Mouse (Mus musculus): Measurements from ENCODE around the gene Ubxn2a. TPM values are rescaled to one million over a fixed set of nuclear protein-coding genes. Genes with fewer than 3 reads are reported as not detected.
"Not testable (repeated sequence)": the region's sequence is repeated elsewhere in the genome, so short reads cannot be mapped to it uniquely, and the experiment has no call there.

The Ubxn2a gene
- total and polyA plus RNA-seq, 2 experiments from 2014 or later: 29.0 to 34.9 TPM

- no peaks in the 10 kb centered on the region for H3K36me3 ChIP-seq (ENCODE audit: insufficient read depth)
- under 1% methylated on average over 78 of the region's 89 CpGs for WGBS
- peak; percentile 98 for TF ChIP-seq CTCF (IDR thresholded peaks at IDR 0.05; ENCODE audit: low read depth)
- peak; percentile 98 for ATAC-seq
- H3K4me2 ChIP-seq (ENCODE audit: low read depth): peak within 1 kb of the TSS; percentile 71
- peaks cover 6% of the 10 kb centered on the region; the same call in 1 of the 2 replicates for H3K4me1 ChIP-seq (ENCODE audit: insufficient read depth)
- peak; percentile 97 for DNase-seq
- peak within 1 kb of the TSS; percentile 98 for H3K27ac ChIP-seq (ENCODE audit: low read depth, low read length)
- H3K9me3 ChIP-seq (ENCODE audit: low read length): no peaks in the 10 kb centered on the region
- H3K27me3 ChIP-seq (ENCODE audit: insufficient read depth, low read length): no peaks in the 10 kb centered on the region
- peak within 1 kb of the TSS; percentile 96 for H3K9ac ChIP-seq
- peak within 1 kb of the TSS; percentile 96 for H3K4me3 ChIP-seq (ENCODE audit: low read depth, low read length)
These were observed 9.7 kb upstream of the Ubxn2a start, which contains the start of gene Atad2b for GRCm38 (mm10) chr12:4916994-4917804. Gene Atad2b, plus strand, starts transcription at chr12:4917353.

GRCm38 (mm10) chr12:4914944-4915343 is 7.4 kb upstream of the Ubxn2a start:
- no peak overlapping the region for H3K4me2 ChIP-seq (ENCODE audit: low read depth)
- WGBS: 80% methylated on average over 3 of the region's 3 CpGs
- peaks cover 6% of the 10 kb centered on the region; the same call in 1 of the 2 replicates for H3K4me1 ChIP-seq (ENCODE audit: insufficient read depth)
- ATAC-seq: no peak
- no peak for TF ChIP-seq CTCF (IDR thresholded peaks at IDR 0.05; ENCODE audit: low read depth)
- H3K9ac ChIP-seq: no peak overlapping the region
- no peaks in the 10 kb centered on the region for H3K27me3 ChIP-seq (ENCODE audit: insufficient read depth, low read length)
- H3K9me3 ChIP-seq (ENCODE audit: low read length): no peaks in the 10 kb centered on the region
- H3K4me3 ChIP-seq (ENCODE audit: low read depth, low read length): no peak overlapping the region
- H3K36me3 ChIP-seq (ENCODE audit: insufficient read depth): no peaks in the 10 kb centered on the region
- no peak for DNase-seq
- no peak overlapping the region for H3K27ac ChIP-seq (ENCODE audit: low read depth, low read length)

GRCm38 (mm10) chr12:4914441-4914840 is 6.9 kb upstream of the Ubxn2a start:
- Histone ChIP-seq H3K9ac (no peak overlapping the region), H3K36me3 (ENCODE audit: insufficient read depth) (no peaks in the 10 kb centered on the region), H3K4me1 (ENCODE audit: insufficient read depth) (0 out of 2 replicates have a peak, but pooled peaks cover 6% of the 10 kb centered on the region), H3K9me3 (ENCODE audit: low read length) (no peaks in the 10 kb centered on the region), H3K27me3 (ENCODE audit: insufficient read depth, low read length) (no peaks in the 10 kb centered on the region), H3K27ac (ENCODE audit: low read depth, low read length) (no peak overlapping the region), H3K4me3 (ENCODE audit: low read depth, low read length) (no peak overlapping the region), H3K4me2 (ENCODE audit: low read depth) (no peak overlapping the region)
- no peak for TF ChIP-seq CTCF (IDR thresholded peaks at IDR 0.05; ENCODE audit: low read depth)
- no peak for ATAC-seq
- DNase-seq: no peak
- 50% methylated on average over 3 of the region's 3 CpGs for WGBS

- no peak for TF ChIP-seq CTCF (IDR thresholded peaks at IDR 0.05; ENCODE audit: low read depth)
- H3K9ac ChIP-seq: no peak overlapping the region
- H3K27me3 ChIP-seq (ENCODE audit: insufficient read depth, low read length): no peaks in the 10 kb centered on the region
- H3K9me3 ChIP-seq (ENCODE audit: low read length): no peaks in the 10 kb centered on the region
- ATAC-seq (no peak), DNase-seq (no peak)
- H3K27ac ChIP-seq (ENCODE audit: low read depth, low read length): no peak overlapping the region
- H3K4me3 ChIP-seq (ENCODE audit: low read depth, low read length): no peak overlapping the region
- no peaks in the 10 kb centered on the region for H3K4me1 ChIP-seq (ENCODE audit: insufficient read depth)
- H3K36me3 ChIP-seq (ENCODE audit: insufficient read depth): no peaks in the 10 kb centered on the region
- WGBS: 80% methylated on average over 4 of the region's 4 CpGs
- no peak overlapping the region for H3K4me2 ChIP-seq (ENCODE audit: low read depth)
These were observed 4.2 kb upstream of the Ubxn2a start for GRCm38 (mm10) chr12:4911716-4912115.

- not testable (repeated sequence) for H3K36me3 ChIP-seq (ENCODE audit: insufficient read depth); H3K4me1 ChIP-seq (ENCODE audit: insufficient read depth); DNase-seq; H3K27ac ChIP-seq (ENCODE audit: low read depth, low read length); H3K4me2 ChIP-seq (ENCODE audit: low read depth); ATAC-seq; H3K27me3 ChIP-seq (ENCODE audit: insufficient read depth, low read length); H3K9me3 ChIP-seq (ENCODE audit: low read length); H3K4me3 ChIP-seq (ENCODE audit: low read depth, low read length); H3K9ac ChIP-seq
- WGBS: 94% methylated on average over 1 of the region's 1 CpGs
These were observed 3.0 kb upstream of the Ubxn2a start for GRCm38 (mm10) chr12:4910496-4910895.

- TF ChIP-seq CTCF (IDR thresholded peaks at IDR 0.05; ENCODE audit: low read depth): no peak
- WGBS: 91% methylated on average over 7 of the region's 7 CpGs
These were observed 886 bp upstream of the Ubxn2a start for GRCm38 (mm10) chr12:4908391-4908790.

GRCm38 (mm10) chr12:4906476-4906875 is 1.0 kb downstream of the Ubxn2a start:
- no peak for ATAC-seq
- no peak overlapping the region for H3K27ac ChIP-seq (ENCODE audit: low read depth, low read length)
- TF ChIP-seq CTCF (IDR thresholded peaks at IDR 0.05; ENCODE audit: low read depth): no peak

More at GRCm38 (mm10) chr12:4908391-4908790, 886 bp upstream of the Ubxn2a start:
- H3K27me3 ChIP-seq (ENCODE audit: insufficient read depth, low read length): no peaks in the 10 kb centered on the region
- H3K4me1 ChIP-seq (ENCODE audit: insufficient read depth): 0 out of 2 replicates have a peak, but pooled peaks cover 4% of the 10 kb centered on the region
- no peak overlapping the region for H3K4me3 ChIP-seq (ENCODE audit: low read depth, low read length)
- H3K27ac ChIP-seq (ENCODE audit: low read depth, low read length): peak overlapping the region; percentile 90; the same call in 1 of the 2 replicates
- no peak overlapping the region for H3K4me2 ChIP-seq (ENCODE audit: low read depth)
- no peaks in the 10 kb centered on the region for H3K36me3 ChIP-seq (ENCODE audit: insufficient read depth)
- no peak overlapping the region for H3K9ac ChIP-seq
- ATAC-seq: no peak
- no peaks in the 10 kb centered on the region for H3K9me3 ChIP-seq (ENCODE audit: low read length)
- no peak for DNase-seq

More at GRCm38 (mm10) chr12:4906476-4906875, 1.0 kb downstream of the Ubxn2a start:
- WGBS: 50% methylated on average over 7 of the region's 7 CpGs
- peak overlapping the region; percentile 74 for H3K4me2 ChIP-seq (ENCODE audit: low read depth)
- H3K4me3 ChIP-seq (ENCODE audit: low read depth, low read length): peak overlapping the region; percentile 77
- H3K27me3 ChIP-seq (ENCODE audit: insufficient read depth, low read length): no peaks in the 10 kb centered on the region
- H3K9me3 ChIP-seq (ENCODE audit: low read length): no peaks in the 10 kb centered on the region
- H3K36me3 ChIP-seq (ENCODE audit: insufficient read depth): no peaks in the 10 kb centered on the region
- H3K9ac ChIP-seq: peak overlapping the region; percentile 75
- no peak for DNase-seq
- 0 out of 2 replicates have a peak, but pooled peaks cover 4% of the 10 kb centered on the region for H3K4me1 ChIP-seq (ENCODE audit: insufficient read depth)

Data from forebrain, postnatal 0 days (tissue).